In the genomic region with DNA sequence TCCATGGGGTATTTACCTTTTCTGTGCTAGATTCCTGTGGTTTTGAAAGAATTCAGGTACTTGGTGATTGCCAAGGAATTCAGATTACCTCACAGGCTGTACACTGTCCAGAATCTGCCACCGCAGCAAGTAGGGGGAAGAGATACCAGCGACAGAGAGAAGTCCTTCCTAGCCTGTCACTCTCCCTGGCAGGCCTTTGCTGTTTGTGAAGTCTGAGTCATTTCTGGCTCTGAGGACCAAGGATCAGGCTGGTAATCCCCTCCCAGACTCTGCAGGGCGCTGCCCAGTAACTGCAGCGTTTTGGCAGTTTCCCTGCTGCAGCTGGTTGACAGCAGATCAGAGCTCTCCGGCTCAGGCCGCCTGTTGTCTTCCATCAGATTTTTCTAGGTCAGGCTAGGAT, we compare ENCODE assay signal across 8 mouse cellular contexts. TPM values are rescaled to one million over a fixed set of nuclear protein-coding genes. Genes with fewer than 3 reads are reported as not detected.
DNase-seq lines count a peak whose midpoint lies in the region; ATAC-seq and TF ChIP-seq lines count a peak whose summit lies in the region.

No protein-coding gene starts in this region.

- DNase-seq in right cerebral cortex, adult 18-20 months = peak; percentile 49
- DNase-seq in right cerebral cortex, postnatal 14 days = no peak
- peak; percentile 87 for DNase-seq in embryonic facial prominence, embryonic 14.5 days (ENCODE audit: low spot score)
- DNase-seq in lung, adult 2 months = peak; percentile 55
- peak; percentile 39 for DNase-seq in stomach, postnatal 0 days (ENCODE audit: low spot score)
- no peak for DNase-seq in thymus, postnatal 0 days (ENCODE audit: low spot score)
- DNase-seq in ovary, postnatal 10 days (ENCODE audit: low spot score) = no peak

- no peak overlapping the region for H3K4me2 ChIP-seq in embryonic facial prominence, embryonic 14.5 days (ENCODE audit: low read depth, low read length)
- H3K4me2 ChIP-seq in heart, embryonic 12.5 days = no peak overlapping the region
- H3K4me2 ChIP-seq in stomach, postnatal 0 days (replicated peaks; ENCODE audit: low read depth) = no peak overlapping the region

- no peaks in the 10 kb centered on the region; the same call in 1 of the 2 replicates for H3K36me3 ChIP-seq in embryonic facial prominence, embryonic 14.5 days (ENCODE audit: control insufficient read depth, insufficient read depth, low read length)
- peaks cover 10% of the 10 kb centered on the region for H3K36me3 ChIP-seq in heart, embryonic 12.5 days
- no peaks in the 10 kb centered on the region for H3K36me3 ChIP-seq in stomach, postnatal 0 days (ENCODE audit: control insufficient read depth, insufficient read depth, low read length)

- TF ChIP-seq EP300 in stomach, postnatal 0 days (optimal IDR thresholded peaks at IDR 0.05) = no peak

- ATAC-seq in embryonic facial prominence, embryonic 14.5 days (ENCODE audit: low read depth) = peak; percentile 89
- ATAC-seq in heart, embryonic 12.5 days (ENCODE audit: insufficient number of reproducible peaks, low FRiP score) = 0 out of 2 replicates have a peak, but pooled peaks have one; percentile 55
- ATAC-seq in stomach, postnatal 0 days (ENCODE audit: low FRiP score, low TSS enrichment) = peak; percentile 72; the same call in 1 of the 2 replicates

- H3K27ac ChIP-seq in embryonic facial prominence, embryonic 14.5 days (replicated peaks; ENCODE audit: low read depth, low read length) = peak overlapping the region; percentile 11; the same call in 1 of the 2 replicates
- H3K27ac ChIP-seq in heart, embryonic 12.5 days (ENCODE audit: poor library complexity, severe bottlenecking) = peak overlapping the region; percentile 65
- no peak overlapping the region for H3K27ac ChIP-seq in stomach, postnatal 0 days (replicated peaks)

- 38% methylated on average over 6 of the region's 6 CpGs for WGBS in embryonic facial prominence, embryonic 14.5 days
- 16% methylated on average over 6 of the region's 6 CpGs for WGBS in heart, embryonic 12.5 days
- 48% methylated on average over 6 of the region's 6 CpGs for WGBS in lung, adult 2 months
- WGBS in stomach, postnatal 0 days = 30% methylated on average over 6 of the region's 6 CpGs

- TF ChIP-seq CTCF in lung, adult 2 months (IDR thresholded peaks at IDR 0.05; ENCODE audit: insufficient read depth, low read length) = no peak
- peak; percentile 20; the same call in 1 of the 2 replicates for TF ChIP-seq CTCF in stomach, postnatal 0 days (IDR thresholded peaks at IDR 0.05; ENCODE audit: low read depth)

- H3K4me3 ChIP-seq in embryonic facial prominence, embryonic 14.5 days (ENCODE audit: low read depth, low read length) = no peak overlapping the region
- H3K4me3 ChIP-seq in heart, embryonic 12.5 days = no peak overlapping the region
- H3K4me3 ChIP-seq in lung, adult 2 months (replicated peaks; ENCODE audit: extremely low read depth, low read depth, low read length) = no peak overlapping the region
- H3K4me3 ChIP-seq in stomach, postnatal 0 days (ENCODE audit: low read depth, low read length) = no peak overlapping the region

- H3K9ac ChIP-seq in embryonic facial prominence, embryonic 14.5 days (ENCODE audit: low read depth, low read length) = no peak overlapping the region
- H3K9ac ChIP-seq in heart, embryonic 12.5 days = peak overlapping the region; percentile 31; the same call in 1 of the 2 replicates
- no peak overlapping the region for H3K9ac ChIP-seq in stomach, postnatal 0 days (ENCODE audit: low read length)

- H3K9me3 ChIP-seq in embryonic facial prominence, embryonic 14.5 days (ENCODE audit: control insufficient read depth, low read length) = no peaks in the 10 kb centered on the region
- no peaks in the 10 kb centered on the region for H3K9me3 ChIP-seq in heart, embryonic 12.5 days (replicated peaks)
- no peaks in the 10 kb centered on the region for H3K9me3 ChIP-seq in stomach, postnatal 0 days (ENCODE audit: control insufficient read depth, low read length)

- no peaks in the 10 kb centered on the region for H3K27me3 ChIP-seq in embryonic facial prominence, embryonic 14.5 days (replicated peaks; ENCODE audit: control insufficient read depth, insufficient read depth, low read length)
- H3K27me3 ChIP-seq in heart, embryonic 12.5 days (replicated peaks) = no peaks in the 10 kb centered on the region
- no peaks in the 10 kb centered on the region for H3K27me3 ChIP-seq in stomach, postnatal 0 days (ENCODE audit: control insufficient read depth, insufficient read depth, low read length)

- no peak for TF ChIP-seq POLR2A in lung, adult 2 months (IDR thresholded peaks at IDR 0.05; ENCODE audit: borderline replicate concordance, extremely low read depth, low read depth, low read length)

- H3K4me1 ChIP-seq in embryonic facial prominence, embryonic 14.5 days (ENCODE audit: control insufficient read depth, insufficient read depth, low read length) = 0 out of 2 replicates have a peak, but pooled peaks cover 6% of the 10 kb centered on the region
- H3K4me1 ChIP-seq in heart, embryonic 12.5 days (replicated peaks) = peaks cover 16% of the 10 kb centered on the region
- 0 out of 2 replicates have a peak, but pooled peaks cover 4% of the 10 kb centered on the region for H3K4me1 ChIP-seq in lung, adult 2 months (ENCODE audit: control insufficient read depth, insufficient read depth, low read length)
- no peaks in the 10 kb centered on the region; the same call in none of the 2 replicates for H3K4me1 ChIP-seq in stomach, postnatal 0 days (replicated peaks; ENCODE audit: control insufficient read depth, insufficient read depth)

RNA-seq across cellular contexts. Expression of gene Ttll5, which starts 45.0 kb away (rescaled TPM):
- polyA plus RNA-seq in embryonic facial prominence, embryonic 14.5 days (2014; fragmentation: Nextera tagmentation; extraction: Ambion mirVana) = 12.4 and 14.8 TPM in 2 replicates
- 13.6 and 15.2 TPM in 2 replicates for polyA plus RNA-seq in heart, embryonic 12.5 days (2016; fragmentation: Nextera tagmentation; extraction: Ambion mirVana)
- polyA plus RNA-seq in lung, adult 2 months (2012; rRNA removed) = 11.1 and 11.7 TPM in 2 replicates
- polyA plus RNA-seq in stomach, postnatal 0 days (2015; fragmentation: Nextera tagmentation; extraction: Ambion mirVana) = 3.7 and 4.8 TPM in 2 replicates
- polyA plus RNA-seq in thymus, postnatal 0 days (2015; fragmentation: Nextera tagmentation; extraction: Ambion mirVana) = 8.7 and 10.6 TPM in 2 replicates

RNA-seq across cellular contexts. Expression of gene Erg28, which starts 45.1 kb away (rescaled TPM):
- polyA plus RNA-seq in embryonic facial prominence, embryonic 14.5 days (2014; fragmentation: Nextera tagmentation; extraction: Ambion mirVana) = 97.5 and 106 TPM in 2 replicates
- 80.6 and 81.3 TPM in 2 replicates for polyA plus RNA-seq in heart, embryonic 12.5 days (2016; fragmentation: Nextera tagmentation; extraction: Ambion mirVana)
- polyA plus RNA-seq in lung, adult 2 months (2012; rRNA removed) = 26.5 and 35.6 TPM in 2 replicates
- 98.1 and 102 TPM in 2 replicates for polyA plus RNA-seq in stomach, postnatal 0 days (2015; fragmentation: Nextera tagmentation; extraction: Ambion mirVana)
- polyA plus RNA-seq in thymus, postnatal 0 days (2015; fragmentation: Nextera tagmentation; extraction: Ambion mirVana) = 83.8 and 92.9 TPM in 2 replicates

Comparison
In these comparisons a context has a peak if more than half of its experiments do, and no peak if none do; other contexts are left out.
1. DNase-seq: peak in right cerebral cortex, adult 18-20 months (single experiment), embryonic facial prominence, embryonic 14.5 days (single experiment), lung, adult 2 months (single experiment) and stomach, postnatal 0 days (single experiment); none in right cerebral cortex, postnatal 14 days (single experiment), thymus, postnatal 0 days (single experiment) and ovary, postnatal 10 days (single experiment).
2. Peak in every context shown above with its lines, with median percentiles within 50 percentile points of each other: ATAC-seq.